Mouse (Mus musculus): ENCODE measurements at regions not wholly inside any gene's neighbourhood (a gene's known extent, or its start where the extent isn't known, plus 50 kb on each side); places are given as distances from the start of the nearest gene placed in this dataset.

GRCm38 (mm10) chr16:29891472-29891871 lies 172.7 kb upstream of the Hes1 start:
- H3K4me1 ChIP-seq (ENCODE audit: control insufficient read depth, insufficient read depth, low read length), result peaks cover 2% of the 10 kb centered on the region
- no peak overlapping the region for H3K4me3 ChIP-seq (ENCODE audit: insufficient read depth, low read depth, low read length)
- TF ChIP-seq CTCF (IDR thresholded peaks at IDR 0.05; ENCODE audit: insufficient read depth, low read depth, low read length), result no peak
- no peak for TF ChIP-seq POLR2A (IDR thresholded peaks at IDR 0.05; ENCODE audit: insufficient read depth, low read depth, low read length)
- no peak overlapping the region for H3K27ac ChIP-seq (ENCODE audit: insufficient read depth, low read depth, low read length)
- WGBS, result 90% methylated on average over 7 of the region's 7 CpGs

- no peak overlapping the region for H3K27ac ChIP-seq (ENCODE audit: insufficient read depth, low read depth, low read length)
- no peak overlapping the region for H3K4me3 ChIP-seq (ENCODE audit: insufficient read depth, low read depth, low read length)
- H3K4me1 ChIP-seq (ENCODE audit: control insufficient read depth, insufficient read depth, low read length), result peaks cover 2% of the 10 kb centered on the region
- TF ChIP-seq CTCF (IDR thresholded peaks at IDR 0.05; ENCODE audit: insufficient read depth, low read depth, low read length) (no peak), POLR2A (IDR thresholded peaks at IDR 0.05; ENCODE audit: insufficient read depth, low read depth, low read length) (no peak)
- 29% methylated on average over 21 of the region's 21 CpGs for WGBS
Measured at GRCm38 (mm10) chr16:29893871-29894828, 170.0 kb upstream of the Hes1 start.

- TF ChIP-seq CTCF (IDR thresholded peaks at IDR 0.05; ENCODE audit: insufficient read depth, low read depth, low read length) (no peak), POLR2A (IDR thresholded peaks at IDR 0.05; ENCODE audit: insufficient read depth, low read depth, low read length) (no peak)
- H3K27ac ChIP-seq (ENCODE audit: insufficient read depth, low read depth, low read length), result no peak overlapping the region
- H3K4me3 ChIP-seq (ENCODE audit: insufficient read depth, low read depth, low read length), result no peak overlapping the region
- H3K4me1 ChIP-seq (ENCODE audit: control insufficient read depth, insufficient read depth, low read length), result peaks cover 2% of the 10 kb centered on the region
- WGBS, result 97% methylated on average over 4 of the region's 4 CpGs
Measured at GRCm38 (mm10) chr16:29896393-29896792, 167.8 kb upstream of the Hes1 start.

- Histone ChIP-seq H3K27ac (ENCODE audit: insufficient read depth, low read depth, low read length) (no peak overlapping the region), H3K4me1 (ENCODE audit: control insufficient read depth, insufficient read depth, low read length) (no peaks in the 10 kb centered on the region; the same call in 1 of the 2 replicates), H3K4me3 (ENCODE audit: insufficient read depth, low read depth, low read length) (no peak overlapping the region)
- WGBS, result 70% methylated on average over 8 of the region's 8 CpGs
- TF ChIP-seq CTCF (IDR thresholded peaks at IDR 0.05; ENCODE audit: insufficient read depth, low read depth, low read length) (no peak), POLR2A (IDR thresholded peaks at IDR 0.05; ENCODE audit: insufficient read depth, low read depth, low read length) (no peak)
Measured at GRCm38 (mm10) chr16:29903510-29903909, 160.7 kb upstream of the Hes1 start.

- WGBS, result 84% methylated on average over 9 of the region's 9 CpGs
- H3K4me3 ChIP-seq (ENCODE audit: insufficient read depth, low read depth, low read length), result no peak overlapping the region
- no peak for TF ChIP-seq POLR2A (IDR thresholded peaks at IDR 0.05; ENCODE audit: insufficient read depth, low read depth, low read length)
- TF ChIP-seq CTCF (IDR thresholded peaks at IDR 0.05; ENCODE audit: insufficient read depth, low read depth, low read length), result no peak
- no peak overlapping the region for H3K27ac ChIP-seq (ENCODE audit: insufficient read depth, low read depth, low read length)
- H3K4me1 ChIP-seq (ENCODE audit: control insufficient read depth, insufficient read depth, low read length), result no peaks in the 10 kb centered on the region; the same call in 1 of the 2 replicates
Measured at GRCm38 (mm10) chr16:29904183-29904775, 159.9 kb upstream of the Hes1 start.

GRCm38 (mm10) chr16:29907331-29907730 lies 156.9 kb upstream of the Hes1 start:
- 90% methylated on average over 7 of the region's 7 CpGs for WGBS
- TF ChIP-seq CTCF (IDR thresholded peaks at IDR 0.05; ENCODE audit: insufficient read depth, low read depth, low read length) (no peak), POLR2A (IDR thresholded peaks at IDR 0.05; ENCODE audit: insufficient read depth, low read depth, low read length) (no peak)
- Histone ChIP-seq H3K4me3 (ENCODE audit: insufficient read depth, low read depth, low read length) (no peak overlapping the region), H3K4me1 (ENCODE audit: control insufficient read depth, insufficient read depth, low read length) (no peaks in the 10 kb centered on the region; the same call in 1 of the 2 replicates), H3K27ac (ENCODE audit: insufficient read depth, low read depth, low read length) (no peak overlapping the region)

GRCm38 (mm10) chr16:29908031-29908430 lies 156.2 kb upstream of the Hes1 start:
- Histone ChIP-seq H3K4me3 (ENCODE audit: insufficient read depth, low read depth, low read length) (no peak overlapping the region), H3K4me1 (ENCODE audit: control insufficient read depth, insufficient read depth, low read length) (no peaks in the 10 kb centered on the region; the same call in 1 of the 2 replicates), H3K27ac (ENCODE audit: insufficient read depth, low read depth, low read length) (no peak overlapping the region)
- WGBS, result 76% methylated on average over 8 of the region's 8 CpGs
- TF ChIP-seq POLR2A (IDR thresholded peaks at IDR 0.05; ENCODE audit: insufficient read depth, low read depth, low read length) (no peak), CTCF (IDR thresholded peaks at IDR 0.05; ENCODE audit: insufficient read depth, low read depth, low read length) (no peak)

GRCm38 (mm10) chr16:29909923-29910465 lies 154.2 kb upstream of the Hes1 start:
- H3K27ac ChIP-seq (ENCODE audit: insufficient read depth, low read depth, low read length), result no peak overlapping the region
- no peak overlapping the region for H3K4me3 ChIP-seq (ENCODE audit: insufficient read depth, low read depth, low read length)
- TF ChIP-seq POLR2A (IDR thresholded peaks at IDR 0.05; ENCODE audit: insufficient read depth, low read depth, low read length), result no peak
- TF ChIP-seq CTCF (IDR thresholded peaks at IDR 0.05; ENCODE audit: insufficient read depth, low read depth, low read length), result no peak
- 76% methylated on average over 5 of the region's 5 CpGs for WGBS
- no peaks in the 10 kb centered on the region; the same call in 1 of the 2 replicates for H3K4me1 ChIP-seq (ENCODE audit: control insufficient read depth, insufficient read depth, low read length)

- TF ChIP-seq POLR2A (IDR thresholded peaks at IDR 0.05; ENCODE audit: insufficient read depth, low read depth, low read length) (no peak), CTCF (IDR thresholded peaks at IDR 0.05; ENCODE audit: insufficient read depth, low read depth, low read length) (no peak)
- 87% methylated on average over 7 of the region's 7 CpGs for WGBS
- H3K4me1 ChIP-seq (ENCODE audit: control insufficient read depth, insufficient read depth, low read length), result peaks cover 4% of the 10 kb centered on the region
- H3K27ac ChIP-seq (ENCODE audit: insufficient read depth, low read depth, low read length), result no peak overlapping the region
- H3K4me3 ChIP-seq (ENCODE audit: insufficient read depth, low read depth, low read length), result no peak overlapping the region
Measured at GRCm38 (mm10) chr16:29911164-29911571, 153.0 kb upstream of the Hes1 start.
